Comparison of ENCODE assay signal across 18 mouse cellular contexts in genomic region chr2:97484990-97485389, GRCm38 (mm10).
DNase-seq lines count a peak whose midpoint lies in the region; ATAC-seq and TF ChIP-seq lines count a peak whose summit lies in the region.
"Had no signal": no experiment of that assay in that cellular context is flagged by ENCODE, and none has a peak within 500 bp of the region (broad histone marks: within the 10 kb centered on the region; RNA-seq: fewer than 3 reads in every experiment).

No protein-coding gene starts in this region.

- H3K36me3 ChIP-seq in forebrain, embryonic 13.5 days (ENCODE audit: poor library complexity, severe bottlenecking), result no peaks in the 10 kb centered on the region
- no peaks in the 10 kb centered on the region for H3K36me3 ChIP-seq in forebrain, embryonic 10.5 days (replicated peaks)
- H3K36me3 ChIP-seq: embryonic facial prominence, embryonic 12.5 days; heart, embryonic 15.5 days had no signal

- H3K4me2 ChIP-seq in forebrain, embryonic 13.5 days, result no peak overlapping the region
- H3K4me2 ChIP-seq: embryonic facial prominence, embryonic 12.5 days; heart, embryonic 11.5 days; heart, embryonic 15.5 days had no signal

- H3K27me3 ChIP-seq in forebrain, embryonic 13.5 days, result no peaks in the 10 kb centered on the region
- H3K27me3 ChIP-seq in forebrain, embryonic 10.5 days (ENCODE audit: poor library complexity, severe bottlenecking), result peaks cover 14% of the 10 kb centered on the region; the same call in 1 of the 2 replicates
- H3K27me3 ChIP-seq: embryonic facial prominence, embryonic 12.5 days; heart, embryonic 15.5 days had no signal

- ATAC-seq in forebrain, embryonic 13.5 days, result peak; percentile 61; the same call in 1 of the 2 replicates
- ATAC-seq in frontal cortex, adult (ENCODE audit: low TSS enrichment), result peak; percentile 45
- ATAC-seq: intestine, embryonic 16.5 days had no signal

- 65% methylated on average over 1 of the region's 1 CpGs for WGBS in forebrain, embryonic 13.5 days
- 53% methylated on average over 1 of the region's 1 CpGs for WGBS in forebrain, embryonic 10.5 days

- H3K9me3 ChIP-seq in forebrain, embryonic 13.5 days (replicated peaks), result no peaks in the 10 kb centered on the region
- H3K9me3 ChIP-seq in forebrain, embryonic 10.5 days, result no peaks in the 10 kb centered on the region
- H3K9me3 ChIP-seq: embryonic facial prominence, embryonic 12.5 days; heart, embryonic 15.5 days had no signal

- TF ChIP-seq CTCF in layer of hippocampus, adult 2 months (conservative IDR thresholded peaks at IDR 0.05), result no peak

- H3K4me1 ChIP-seq in forebrain, embryonic 13.5 days, result peaks cover 22% of the 10 kb centered on the region
- H3K4me1 ChIP-seq in forebrain, embryonic 10.5 days, result peaks cover 10% of the 10 kb centered on the region
- H3K4me1 ChIP-seq: embryonic facial prominence, embryonic 12.5 days; heart, embryonic 15.5 days had no signal

- DNase-seq in forebrain, embryonic 10.5 days (ENCODE audit: extremely low spot score, low spot score), result no peak
- DNase-seq in frontal cortex, postnatal 14 days (ENCODE audit: low spot score in 2 of 2), result no peak
- no peak for DNase-seq in layer of hippocampus, adult 2 months (ENCODE audit: low spot score in 2 of 2)
- no peak for DNase-seq in layer of hippocampus, postnatal 10 days (ENCODE audit: low spot score in 2 of 2)
- peak; percentile 43 for DNase-seq in brain, adult 2 months (ENCODE audit: low read depth, low spot score)
- DNase-seq in kidney, postnatal 25 days, result no peak
- DNase-seq: adrenal gland, postnatal 14 days; cerebellum, adult 8-10 months; gastrocnemius, postnatal 14 days; heart, adult 2 months; heart, postnatal 14 days; kidney, adult 2 months had no signal

- no peak overlapping the region for H3K27ac ChIP-seq in forebrain, embryonic 13.5 days
- H3K27ac ChIP-seq in forebrain, embryonic 10.5 days, result no peak overlapping the region
- peak overlapping the region; percentile 46 for H3K27ac ChIP-seq in layer of hippocampus, adult 2 months
- H3K27ac ChIP-seq: embryonic facial prominence, embryonic 12.5 days; heart, adult 2 months; heart, embryonic 15.5 days had no signal

- H3K9ac ChIP-seq in forebrain, embryonic 13.5 days, result no peak overlapping the region
- H3K9ac ChIP-seq: embryonic facial prominence, embryonic 12.5 days; heart, embryonic 15.5 days had no signal

- no peak overlapping the region for H3K4me3 ChIP-seq in forebrain, embryonic 13.5 days
- H3K4me3 ChIP-seq in forebrain, embryonic 10.5 days, result no peak overlapping the region
- H3K4me3 ChIP-seq in layer of hippocampus, adult 2 months, result no peak overlapping the region
- H3K4me3 ChIP-seq: embryonic facial prominence, embryonic 12.5 days; heart, adult 2 months; heart, embryonic 15.5 days had no signal
